Mouse (Mus musculus) C2C12 (cell line): ENCODE measurements around the gene Acot12. TPM values are rescaled to one million over a fixed set of nuclear protein-coding genes. Genes with fewer than 3 reads are reported as not detected.

Experiments
- H3K27me3 ChIP-seq: one replicate; pipeline ENCODE4 v1.6.1; 2011; ENCODE audit not compliant: control insufficient read depth, insufficient read depth, insufficient read length
- H3K36me3 ChIP-seq: one replicate; pipeline ENCODE4 v1.6.1; 2011; ENCODE audit not compliant: control insufficient read depth, insufficient read depth
- H3K4me3 ChIP-seq: one replicate; pipeline ENCODE4 v1.5.1; 2011; ENCODE audit warnings: mild to moderate bottlenecking, control low read depth; ENCODE audit not compliant: poor library complexity, insufficient read depth, severe bottlenecking
- H3K79me2 ChIP-seq: one replicate; pipeline ENCODE4 v1.6.1; 2011; ENCODE audit not compliant: control insufficient read depth, insufficient read depth
- H3K79me3 ChIP-seq: one replicate; pipeline ENCODE4 v1.6.1; 2011; ENCODE audit warnings: low read depth, control low read depth
- H3ac ChIP-seq: one replicate; pipeline ENCODE3; 2011; ENCODE audit warnings: low read depth; ENCODE audit not compliant: control insufficient read depth, insufficient read length
- CEBPB ChIP-seq: IDR thresholded peaks from one replicate; pipeline ENCODE4 v1.6.1; 2011; ENCODE audit warnings: low read depth, mild to moderate bottlenecking, control low read depth, moderate library complexity
- CTCF ChIP-seq: IDR thresholded peaks from one replicate; pipeline ENCODE4 v1.5.1; 2011; ENCODE audit not compliant: control insufficient read depth, insufficient read depth, insufficient read length
- FOSL1 ChIP-seq: IDR thresholded peaks from one replicate; pipeline ENCODE4 v1.8.0; 2011; ENCODE audit warnings: mild to moderate bottlenecking, low read length; ENCODE audit not compliant: poor library complexity, insufficient read depth, severe bottlenecking
- MAX ChIP-seq: IDR thresholded peaks from one replicate; pipeline ENCODE4 v1.6.1; 2011; ENCODE audit warnings: mild to moderate bottlenecking, control low read depth
- MYOD1 ChIP-seq: IDR thresholded peaks from one replicate; pipeline ENCODE4 v1.6.1; 2011; ENCODE audit warnings: low read depth; ENCODE audit not compliant: control insufficient read depth, insufficient read length
- MYOG ChIP-seq: IDR thresholded peaks from one replicate; pipeline ENCODE4 v1.6.1; 2011; ENCODE audit not compliant: control insufficient read depth, insufficient read length; ENCODE audit errors: extremely low read depth
- USF1 ChIP-seq: IDR thresholded peaks from one replicate; pipeline ENCODE4 v1.6.1; 2011; ENCODE audit warnings: low read depth, mild to moderate bottlenecking, control low read depth, moderate library complexity
- polyA plus RNA-seq: library from polyadenylated mRNA; unstranded; fragments of >200 nt; fragmentation: generic; extraction: Trizol; gene quantifications from one replicate; pipeline ENCODE4 v1.2.1, GENCODE M21; 2012; ENCODE audit warnings: missing spikeins

Gene Acot12
- polyA plus RNA-seq, 1 experiment, result 0.05 TPM

GRCm38 (mm10) chr13:91737191-91737590 is 4.1 kb upstream of the Acot12 start:
- no peaks in the 10 kb centered on the region for H3K27me3 ChIP-seq
- H3K36me3 ChIP-seq, result no peaks in the 10 kb centered on the region
- no peak overlapping the region for H3ac ChIP-seq
- no peak overlapping the region for H3K4me3 ChIP-seq
- no peak for TF ChIP-seq CTCF
- TF ChIP-seq CEBPB, result no peak
- no peak for TF ChIP-seq USF1
- TF ChIP-seq MAX, result no peak
- TF ChIP-seq FOSL1, result no peak
- H3K79me3 ChIP-seq, result no peaks in the 10 kb centered on the region
- no peaks in the 10 kb centered on the region for H3K79me2 ChIP-seq

GRCm38 (mm10) chr13:91740851-91741250 is 461 bp upstream of the Acot12 start:
- H3K79me2 ChIP-seq, result no peaks in the 10 kb centered on the region
- H3ac ChIP-seq, result no peak overlapping the region
- H3K27me3 ChIP-seq, result no peaks in the 10 kb centered on the region
- H3K79me3 ChIP-seq, result no peaks in the 10 kb centered on the region
- H3K4me3 ChIP-seq, result no peak overlapping the region
- TF ChIP-seq FOSL1 (no peak), CEBPB (no peak), MYOG (no peak), MYOD1 (no peak), USF1 (no peak), CTCF (no peak)
- no peaks in the 10 kb centered on the region for H3K36me3 ChIP-seq

- Histone ChIP-seq H3K4me3 (no peak overlapping the region), H3K79me2 (no peaks in the 10 kb centered on the region), H3K36me3 (no peaks in the 10 kb centered on the region), H3K79me3 (no peaks in the 10 kb centered on the region), H3K27me3 (no peaks in the 10 kb centered on the region), H3ac (no peak overlapping the region)
- TF ChIP-seq MAX, result no peak
- TF ChIP-seq FOSL1, result no peak
- TF ChIP-seq CTCF, result no peak
- TF ChIP-seq USF1, result no peak
- no peak for TF ChIP-seq CEBPB
- no peak for TF ChIP-seq MYOD1
- no peak for TF ChIP-seq MYOG
Observed at GRCm38 (mm10) chr13:91743180-91743579, 1.9 kb downstream of the Acot12 start.

GRCm38 (mm10) chr13:91746470-91746869 is 5.2 kb downstream of the Acot12 start:
- Histone ChIP-seq H3K79me3 (no peaks in the 10 kb centered on the region), H3K27me3 (no peaks in the 10 kb centered on the region), H3K4me3 (no peak overlapping the region), H3ac (no peak overlapping the region), H3K36me3 (no peaks in the 10 kb centered on the region), H3K79me2 (no peaks in the 10 kb centered on the region)
- TF ChIP-seq USF1 (no peak), MYOG (no peak), FOSL1 (no peak), CEBPB (no peak), CTCF (no peak), MAX (no peak)

GRCm38 (mm10) chr13:91748401-91748800 is 7.1 kb downstream of the Acot12 start:
- TF ChIP-seq MYOG, result no peak
- TF ChIP-seq MYOD1, result no peak
- no peak for TF ChIP-seq CEBPB
- no peak for TF ChIP-seq FOSL1
- no peak for TF ChIP-seq MAX
- TF ChIP-seq CTCF, result no peak
- no peak for TF ChIP-seq USF1
- H3ac ChIP-seq, result no peak overlapping the region
- no peaks in the 10 kb centered on the region for H3K27me3 ChIP-seq
- H3K36me3 ChIP-seq, result no peaks in the 10 kb centered on the region
- H3K79me3 ChIP-seq, result no peaks in the 10 kb centered on the region
- H3K79me2 ChIP-seq, result no peaks in the 10 kb centered on the region
- H3K4me3 ChIP-seq, result no peak overlapping the region

GRCm38 (mm10) chr13:91749981-91750380 is 8.7 kb downstream of the Acot12 start:
- no peaks in the 10 kb centered on the region for H3K79me3 ChIP-seq
- H3K27me3 ChIP-seq, result no peaks in the 10 kb centered on the region
- no peak overlapping the region for H3K4me3 ChIP-seq
- no peak for TF ChIP-seq CTCF
- TF ChIP-seq MAX, result no peak
- TF ChIP-seq FOSL1, result no peak
- no peak overlapping the region for H3ac ChIP-seq
- no peaks in the 10 kb centered on the region for H3K36me3 ChIP-seq
- H3K79me2 ChIP-seq, result no peaks in the 10 kb centered on the region
